Mouse (Mus musculus) thymus, postnatal 14 days (tissue): ENCODE measurements around the gene Tfdp1.
"Not testable (repeated sequence)": the region's sequence is repeated elsewhere in the genome, so short reads cannot be mapped to it uniquely, and the experiment has no call there.

Experiments used
- DNase-seq: peaks from one replicate; pipeline ENCODE4 v3.0.0; 2021

Gene Tfdp1

DNA sequence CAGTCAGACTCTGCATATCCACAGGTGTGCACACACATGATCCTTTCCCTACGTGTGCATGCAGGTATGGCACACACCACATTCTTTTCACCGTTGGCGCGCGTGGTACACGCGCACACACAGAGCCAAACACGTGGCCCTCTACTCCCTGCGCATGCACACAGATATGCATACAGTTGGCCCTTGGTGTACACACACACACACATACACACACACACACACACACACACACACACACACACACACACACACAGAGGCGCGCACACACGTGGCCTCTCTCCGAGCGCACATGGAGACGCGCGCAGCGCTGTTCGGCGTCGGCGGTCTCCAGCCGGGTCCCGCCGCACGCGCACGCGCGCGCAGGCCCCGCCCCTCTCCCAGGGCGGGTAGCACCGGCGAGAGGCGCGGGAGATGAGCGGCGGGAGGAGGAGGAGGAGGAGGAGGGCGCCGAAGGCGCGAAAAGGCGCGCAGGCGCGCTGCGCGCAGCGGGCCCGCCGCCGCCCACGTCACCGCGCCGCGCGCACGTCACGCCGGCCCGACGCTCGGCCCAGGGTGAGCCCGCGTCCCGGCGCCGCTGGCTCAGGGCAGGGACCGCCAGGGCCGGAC, at the start of gene Tfdp1:
Tfdp1 (plus strand) TSS at position 497 of the 606 bp plus-strand sequence.
- DNase-seq, result peak; percentile 92

- peak; percentile 77 for DNase-seq
Measured at GRCm38 (mm10) chr8:13292364-13292763, 46.2 kb upstream of the Tfdp1 start.

- no peak for DNase-seq
Measured at GRCm38 (mm10) chr8:13293677-13294470, 44.7 kb upstream of the Tfdp1 start.

- no peak for DNase-seq
Measured at GRCm38 (mm10) chr8:13299571-13299970, 39.0 kb upstream of the Tfdp1 start.

DNA sequence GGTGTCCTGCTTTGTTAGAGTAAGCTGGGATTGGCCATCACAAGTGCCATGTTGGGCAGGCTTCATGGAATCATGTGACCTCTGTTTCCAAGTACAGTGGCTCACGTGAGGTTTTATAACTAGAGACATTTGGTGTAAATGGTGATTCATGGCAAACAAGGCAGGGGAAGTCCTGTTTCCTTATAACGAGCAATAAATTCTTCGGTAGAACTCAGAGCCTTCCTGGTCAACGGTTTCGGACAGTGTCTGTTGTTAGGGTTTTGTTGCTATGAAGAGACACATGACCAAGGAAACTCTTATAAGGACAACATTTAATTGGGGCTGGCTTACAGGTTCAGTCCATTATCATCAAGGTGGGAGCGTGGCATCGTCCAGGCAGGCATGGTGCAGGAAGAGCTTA, 37.5 kb upstream of the Tfdp1 start:
- DNase-seq, result no peak

DNA sequence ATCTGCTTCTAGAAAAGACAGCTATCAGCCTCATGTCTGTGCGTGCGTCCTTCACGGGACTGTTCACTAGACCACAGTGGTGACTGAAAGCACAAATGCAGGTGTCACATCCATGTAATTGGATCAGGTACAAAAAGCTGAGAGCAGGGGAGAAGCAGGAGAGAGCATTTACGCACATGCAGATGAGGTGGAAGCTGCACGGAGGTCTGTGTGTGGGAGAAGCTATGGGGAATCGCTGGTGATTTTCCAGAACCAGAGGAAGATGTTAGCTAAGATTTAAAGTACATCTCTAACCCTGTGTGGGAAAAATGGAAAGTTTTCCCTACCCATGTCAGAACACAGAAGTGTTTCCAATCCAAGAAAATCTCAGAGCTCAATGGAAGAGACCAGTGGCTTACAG, 33.1 kb upstream of the Tfdp1 start:
- DNase-seq, result no peak

DNA sequence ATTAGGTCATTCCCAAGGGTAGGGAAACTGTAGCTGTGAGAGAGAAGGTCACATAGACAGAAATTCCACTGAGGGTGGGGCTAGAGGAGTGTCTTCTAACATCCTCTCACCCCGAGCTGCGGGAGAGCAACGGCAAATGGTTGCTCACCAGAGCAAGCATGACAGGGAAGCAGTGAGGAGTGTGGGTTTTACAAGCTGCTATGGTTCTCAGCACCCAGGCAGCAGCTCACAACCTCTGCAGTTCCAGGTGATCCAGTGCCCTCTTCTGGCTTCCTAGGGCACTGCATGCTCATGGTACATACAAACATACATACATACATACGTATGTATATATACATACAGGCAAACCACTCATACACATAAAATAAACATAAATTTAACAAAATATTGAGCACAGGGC, 32.7 kb upstream of the Tfdp1 start:
- DNase-seq, result no peak

GRCm38 (mm10) chr8:13306309-13306909, 32.1 kb upstream of the Tfdp1 start:
- DNase-seq, result no peak

DNA sequence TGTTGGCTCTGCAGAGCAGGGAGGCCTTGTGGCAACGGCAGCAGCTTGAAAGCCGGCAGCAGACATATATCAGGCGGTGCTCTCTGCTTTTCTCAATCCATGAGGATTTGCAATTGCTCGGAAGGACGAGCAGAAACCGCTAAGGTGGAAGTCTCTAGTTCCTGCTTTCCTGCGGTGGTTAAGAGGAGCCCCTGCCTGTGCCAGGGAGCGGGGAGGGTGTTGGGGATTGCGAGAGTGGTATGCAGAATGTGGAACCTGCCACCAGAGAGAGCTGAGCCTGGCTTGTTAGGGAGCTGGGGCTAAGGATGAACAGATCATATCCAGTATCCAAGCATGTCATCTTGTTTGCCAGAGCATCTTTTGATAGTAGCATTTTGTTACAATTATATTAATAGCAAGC, 31.6 kb upstream of the Tfdp1 start:
- no peak for DNase-seq

- DNase-seq, result no peak
Measured at GRCm38 (mm10) chr8:13314922-13315321, 23.6 kb upstream of the Tfdp1 start.

- DNase-seq, result peak; percentile 42
Measured at GRCm38 (mm10) chr8:13316671-13317070, 21.9 kb upstream of the Tfdp1 start.

GRCm38 (mm10) chr8:13326598-13326997, 12.0 kb upstream of the Tfdp1 start:
- peak; percentile 45 for DNase-seq

- DNase-seq, result no peak
Measured at GRCm38 (mm10) chr8:13334671-13335070, 3.9 kb upstream of the Tfdp1 start.

DNA sequence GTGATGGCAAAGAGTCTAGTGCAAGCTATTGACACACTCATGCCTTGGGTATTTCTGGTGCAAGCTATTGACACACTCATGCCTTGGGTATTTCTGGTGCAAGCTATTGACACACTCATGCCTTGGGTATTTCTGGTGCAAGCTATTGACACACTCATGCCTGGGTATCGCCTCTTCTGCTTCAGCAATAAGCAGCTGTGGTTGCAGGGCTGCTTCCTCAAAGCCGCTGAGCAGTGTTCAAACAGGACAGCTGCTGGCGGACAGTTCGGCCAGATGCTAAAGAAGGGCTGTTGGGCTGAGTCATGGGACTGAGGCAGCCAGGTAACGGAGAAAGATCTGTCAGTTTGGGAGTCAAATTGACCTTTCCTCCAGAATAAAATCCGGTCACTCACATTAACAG, 1.3 kb upstream of the Tfdp1 start:
- not testable (repeated sequence) for DNase-seq

- DNase-seq, result no peak
Measured at GRCm38 (mm10) chr8:13337678-13338077, 873 bp upstream of the Tfdp1 start.

GRCm38 (mm10) chr8:13338901-13339645, 522 bp downstream of the Tfdp1 start:
- DNase-seq, result peak; percentile 63

DNA sequence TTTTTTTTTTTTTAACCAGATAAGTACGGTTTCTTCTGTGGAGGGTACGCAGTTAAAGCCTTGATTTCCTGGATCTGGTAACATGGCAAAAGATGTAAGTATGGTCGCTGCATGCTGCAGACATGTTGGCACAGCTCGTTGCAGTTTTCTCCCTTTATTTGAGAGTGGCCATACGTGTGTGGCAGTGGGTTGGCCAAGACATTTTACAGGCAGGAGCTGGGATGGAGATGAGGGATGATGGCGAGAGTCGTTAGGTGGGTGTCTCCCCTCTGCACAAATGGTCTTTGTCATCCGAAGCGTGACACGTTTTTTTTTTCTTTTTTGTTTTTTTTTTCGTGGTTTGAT, 1.1 kb downstream of the Tfdp1 start:
- no peak for DNase-seq

GRCm38 (mm10) chr8:13340650-13341049, 2.1 kb downstream of the Tfdp1 start:
- no peak for DNase-seq

DNA sequence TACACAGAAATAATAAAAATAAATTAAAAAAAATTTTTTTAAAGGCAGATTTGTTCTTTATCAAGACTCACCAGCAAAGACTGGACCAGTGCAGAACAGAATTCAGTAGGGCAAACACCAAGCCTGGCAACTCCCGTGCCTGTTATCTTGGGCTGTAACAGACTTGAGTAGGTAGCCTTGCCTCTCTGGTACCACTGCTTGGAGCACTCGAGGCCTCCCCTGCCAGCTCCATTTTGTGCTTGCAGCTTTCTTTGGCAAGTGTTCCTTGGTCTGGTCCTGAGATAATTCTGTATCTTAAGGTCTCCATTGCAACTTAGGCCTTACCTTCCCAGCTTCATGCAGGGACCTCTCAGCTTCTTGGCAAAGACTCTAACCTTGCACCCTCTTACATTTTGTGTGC, 3.8 kb downstream of the Tfdp1 start:
- no peak for DNase-seq

- DNase-seq, result no peak
Measured at GRCm38 (mm10) chr8:13343134-13343533, 4.6 kb downstream of the Tfdp1 start.

GRCm38 (mm10) chr8:13350052-13350451, 11.5 kb downstream of the Tfdp1 start:
- DNase-seq, result no peak

GRCm38 (mm10) chr8:13351593-13351992, 13.0 kb downstream of the Tfdp1 start:
- no peak for DNase-seq

GRCm38 (mm10) chr8:13352601-13353000, 14.1 kb downstream of the Tfdp1 start:
- DNase-seq, result no peak
